Mouse (Mus musculus) kidney, postnatal 0 days (tissue): ENCODE measurements around the gene Ang6. TPM values are rescaled to one million over a fixed set of nuclear protein-coding genes. Genes with fewer than 3 reads are reported as not detected.
"Not testable (repeated sequence)": the region's sequence is repeated elsewhere in the genome, so short reads cannot be mapped to it uniquely, and the experiment has no call there.

Experiments used
- ATAC-seq: fragments of 200-750 bp; cut with Nextera tagmentation; replicated peaks from 2 replicates; pipeline ENCODE4 v1.8.0; 2017; ENCODE audit warnings: low read depth, moderate number of reproducible peaks, moderate TSS enrichment, moderate library complexity; ENCODE audit not compliant: low FRiP score
- DNase-seq: peaks from one replicate; pipeline ENCODE4 v3.0.0-alpha.2; 2016; ENCODE audit warnings: low spot score
- H3K27ac ChIP-seq: fragments of 300-500 bp; sonication (generic); 2 replicates; pipeline ENCODE4 v1.5.1; 2014; ENCODE audit warnings: mild to moderate bottlenecking
- H3K27me3 ChIP-seq: fragments of 300-500 bp; sonication (generic); 2 replicates; pipeline ENCODE4 v1.6.1; 2014; ENCODE audit warnings: low read length, mixed read lengths; ENCODE audit not compliant: insufficient read depth
- H3K36me3 ChIP-seq: fragments of 300-500 bp; sonication (generic); 2 replicates; pipeline ENCODE4 v1.6.1; 2014; ENCODE audit warnings: low read length, mixed read lengths; ENCODE audit not compliant: insufficient read depth
- H3K4me1 ChIP-seq: fragments of 300-500 bp; sonication (generic); replicated peaks from 2 replicates; pipeline ENCODE4 v1.6.1; 2014; ENCODE audit warnings: antibody characterized with exemption, low read length, mixed read lengths; ENCODE audit not compliant: insufficient read depth
- H3K4me2 ChIP-seq: fragments of 300-500 bp; sonication (generic); 2 replicates; pipeline ENCODE4 v1.6.1; 2014; ENCODE audit warnings: mild to moderate bottlenecking, low read length, moderate library complexity, mixed read lengths
- H3K4me3 ChIP-seq: fragments of 300-500 bp; sonication (generic); replicated peaks from 2 replicates; pipeline ENCODE4 v1.5.1; 2014; ENCODE audit warnings: low read depth, low read length
- H3K9ac ChIP-seq: fragments of 300-500 bp; sonication (generic); 2 replicates; pipeline ENCODE4 v1.6.1; 2014; ENCODE audit warnings: low read depth, low read length
- H3K9me3 ChIP-seq: fragments of 300-500 bp; sonication (generic); replicated peaks from 2 replicates; pipeline ENCODE4 v1.6.1; 2016; ENCODE audit warnings: low read length, inconsistent platforms, mixed read lengths
- CTCF ChIP-seq: IDR thresholded peaks from 2 replicates; pipeline ENCODE4 v1.5.1; 2016; ENCODE audit warnings: antibody characterized with exemption, low read depth, mild to moderate bottlenecking, moderate library complexity
- WGBS: fragments of 180-500 bp; shearing (Covaris S2); extraction: QIAGEN DNeasy Blood & Tissue Kit; methylation state at CpG from one replicate; pipeline ENCODE4 v1.1.7; 2014; 5-methylcytosine and 5-hydroxymethylcytosine counted together
- polyA plus RNA-seq: library from polyadenylated mRNA; unstranded; fragments of >200 nt; fragmentation: Nextera tagmentation; extraction: Ambion mirVana; gene quantifications from 2 replicates; pipeline ENCODE4 v1.2.1, GENCODE M21; 2015

Gene Ang6
- polyA plus RNA-seq, 1 experiment from 2014 or later = not detected

DNA sequence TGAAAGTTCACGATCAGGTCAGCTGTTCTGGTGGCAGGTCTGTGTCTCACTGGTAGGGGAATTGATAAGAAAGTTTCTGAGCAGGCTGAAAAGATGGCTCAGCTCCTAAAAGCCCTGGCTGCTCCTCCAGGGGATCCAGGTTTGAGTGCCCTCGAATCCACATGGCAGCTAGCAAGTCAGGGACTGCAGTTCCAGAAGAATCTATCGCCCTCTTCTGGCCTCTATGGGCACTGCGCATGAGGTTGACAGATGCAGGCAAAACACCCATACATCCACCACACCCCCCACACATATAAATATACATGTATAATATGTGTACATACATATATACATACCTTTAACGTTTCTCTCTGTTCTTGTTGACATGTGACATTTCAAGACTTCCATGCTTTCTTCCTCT, 14.7 kb downstream of the Ang6 start:
- H3K27ac ChIP-seq, H3K36me3 ChIP-seq, H3K9me3 ChIP-seq, H3K27me3 ChIP-seq, H3K4me3 ChIP-seq, ATAC-seq, H3K4me1 ChIP-seq, H3K9ac ChIP-seq, H3K4me2 ChIP-seq: not testable (repeated sequence)
- peak; percentile 72 for TF ChIP-seq CTCF
- WGBS = 22% methylated on average over 5 of the region's 5 CpGs
- peak; percentile 59 for DNase-seq

DNA sequence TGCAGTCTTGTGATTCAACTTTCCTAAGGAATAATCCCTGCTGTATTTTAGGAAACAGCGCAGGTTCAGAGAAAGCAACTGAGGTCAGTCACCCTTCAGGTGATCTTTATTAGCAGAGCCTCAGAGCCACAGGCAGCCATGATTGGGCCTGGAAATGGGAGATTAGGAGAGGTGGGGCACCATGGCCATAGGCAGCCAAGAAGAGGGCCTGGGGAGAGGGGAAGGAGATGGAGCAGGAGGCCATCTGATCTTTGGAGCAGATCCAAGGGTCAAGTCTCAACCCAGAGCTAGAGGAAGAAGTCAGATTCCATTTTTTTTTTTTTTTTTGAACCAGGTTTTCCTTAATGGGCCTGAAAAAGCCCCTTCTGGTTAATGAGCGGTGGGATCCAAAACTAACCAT, 15.9 kb downstream of the Ang6 start:
- Histone ChIP-seq H3K4me3 (no peak overlapping the region), H3K27me3 (no peaks in the 10 kb centered on the region), H3K9ac (no peak overlapping the region), H3K4me2 (no peak overlapping the region), H3K9me3 (no peaks in the 10 kb centered on the region), H3K4me1 (no peaks in the 10 kb centered on the region), H3K36me3 (no peaks in the 10 kb centered on the region), H3K27ac (no peak overlapping the region)
- ATAC-seq = no peak
- no peak for DNase-seq
- WGBS = 89% methylated on average over 2 of the region's 2 CpGs
- no peak for TF ChIP-seq CTCF

DNA sequence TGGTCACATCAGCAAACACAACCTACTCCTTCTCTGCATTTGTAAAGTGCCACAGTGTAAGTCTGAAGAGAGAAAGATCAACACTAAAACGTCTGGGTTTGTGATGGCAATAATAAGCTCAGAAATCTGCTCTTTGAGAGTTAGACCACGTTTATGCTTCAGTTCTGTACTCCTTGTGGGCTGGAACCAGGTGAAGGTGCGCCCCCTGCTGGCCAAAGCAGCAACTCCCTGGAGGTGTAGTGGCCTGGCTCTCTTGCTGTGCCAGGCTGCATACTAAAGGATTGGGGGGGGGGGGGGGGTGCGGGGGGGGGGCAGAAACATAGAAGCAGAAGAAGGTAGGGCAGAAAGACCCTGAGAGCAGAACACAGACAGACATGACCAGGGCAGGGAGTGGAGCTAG, 18.2 kb downstream of the Ang6 start:
- Histone ChIP-seq H3K9me3 (no peaks in the 10 kb centered on the region), H3K4me1 (no peaks in the 10 kb centered on the region), H3K9ac (no peak overlapping the region), H3K27me3 (no peaks in the 10 kb centered on the region), H3K4me2 (no peak overlapping the region), H3K27ac (no peak overlapping the region), H3K4me3 (no peak overlapping the region), H3K36me3 (no peaks in the 10 kb centered on the region)
- DNase-seq (peak; percentile 65), ATAC-seq (peak; percentile 82)
- 2% methylated on average over 3 of the region's 4 CpGs for WGBS
- peak; percentile 73 for TF ChIP-seq CTCF

DNA sequence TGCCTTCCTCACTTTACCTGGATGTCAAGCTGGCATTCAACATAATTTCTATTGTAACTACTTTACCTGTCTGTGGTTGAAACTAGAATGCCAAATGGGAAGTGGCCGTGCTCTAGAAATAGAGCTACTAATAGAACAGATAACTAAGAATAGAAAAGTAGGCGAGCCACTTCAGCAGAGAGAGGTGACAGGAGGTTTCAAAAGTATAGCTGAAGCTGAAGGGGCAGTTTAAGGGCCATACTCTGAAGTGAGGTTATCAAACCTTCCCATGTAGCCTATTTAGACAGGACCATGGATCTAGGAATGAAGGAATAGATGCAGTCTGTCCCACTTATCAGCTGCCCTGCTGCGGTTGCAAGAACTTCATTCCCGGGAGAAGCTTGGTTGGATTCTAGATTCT, 18.6 kb downstream of the Ang6 start:
- TF ChIP-seq CTCF = no peak
- Histone ChIP-seq H3K4me2 (no peak overlapping the region), H3K27ac (no peak overlapping the region), H3K4me1 (no peaks in the 10 kb centered on the region), H3K36me3 (no peaks in the 10 kb centered on the region), H3K9me3 (no peaks in the 10 kb centered on the region), H3K4me3 (no peak overlapping the region), H3K27me3 (no peaks in the 10 kb centered on the region), H3K9ac (no peak overlapping the region)
- 65% methylated on average over 4 of the region's 4 CpGs for WGBS
- ATAC-seq (no peak), DNase-seq (no peak)

DNA sequence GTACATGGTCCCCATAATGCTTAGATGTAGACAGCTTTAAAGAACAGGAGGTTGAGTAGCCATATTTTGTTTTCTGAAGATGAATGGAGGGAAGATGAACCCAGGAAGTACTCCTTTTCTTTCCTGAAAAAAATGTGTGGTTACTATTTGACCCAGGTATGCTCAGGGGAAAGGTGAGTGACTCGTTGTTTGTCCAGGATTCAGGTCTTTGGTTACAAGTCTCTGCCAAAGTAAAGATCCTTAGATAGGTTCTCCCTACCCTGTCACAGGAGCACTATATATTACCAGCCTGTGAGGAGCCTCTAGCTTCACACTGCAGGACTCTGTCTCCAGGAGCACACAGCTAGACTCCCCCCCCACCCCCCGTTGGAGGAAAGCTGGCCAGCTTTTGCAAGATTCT, 45.3 kb downstream of the Ang6 start, which contains the start of gene Ang5:
TSS of gene Ang5 (plus strand) at position 301 of the 400 bp plus-strand sequence.
- not testable (repeated sequence) for DNase-seq, H3K4me1 ChIP-seq, H3K36me3 ChIP-seq, H3K27me3 ChIP-seq, H3K4me3 ChIP-seq, H3K9ac ChIP-seq, H3K4me2 ChIP-seq, ATAC-seq, H3K27ac ChIP-seq, H3K9me3 ChIP-seq
- no CpG with 5 or more reads among the region's 2 CpGs for whole genome bisulfite sequencing

DNA sequence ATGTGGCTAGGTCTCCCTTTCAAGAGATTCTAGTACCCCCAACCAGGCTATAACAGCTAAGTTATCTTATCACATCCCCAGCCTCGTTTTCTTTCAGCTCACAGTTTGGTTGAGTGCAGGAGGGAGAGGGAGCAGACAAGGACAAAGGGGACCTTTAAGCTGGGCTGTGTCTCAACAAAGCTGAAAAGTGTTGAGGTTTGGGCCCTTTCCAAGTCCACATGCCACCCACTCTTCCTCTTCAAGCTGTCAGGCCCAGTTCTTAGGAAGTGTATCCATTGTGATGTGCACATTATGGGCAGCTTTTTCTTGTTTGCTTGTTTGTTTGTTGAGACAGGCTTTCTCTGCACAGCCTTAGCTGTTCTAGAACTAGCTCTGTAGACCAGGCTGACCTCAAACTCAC, 47.0 kb downstream of the Ang6 start:
- H3K9me3 ChIP-seq, H3K9ac ChIP-seq, H3K4me1 ChIP-seq, ATAC-seq, H3K36me3 ChIP-seq, H3K4me2 ChIP-seq, DNase-seq, H3K27me3 ChIP-seq, H3K27ac ChIP-seq, H3K4me3 ChIP-seq: not testable (repeated sequence)
- WGBS = no CpG with 5 or more reads among the region's 1 CpGs

DNA sequence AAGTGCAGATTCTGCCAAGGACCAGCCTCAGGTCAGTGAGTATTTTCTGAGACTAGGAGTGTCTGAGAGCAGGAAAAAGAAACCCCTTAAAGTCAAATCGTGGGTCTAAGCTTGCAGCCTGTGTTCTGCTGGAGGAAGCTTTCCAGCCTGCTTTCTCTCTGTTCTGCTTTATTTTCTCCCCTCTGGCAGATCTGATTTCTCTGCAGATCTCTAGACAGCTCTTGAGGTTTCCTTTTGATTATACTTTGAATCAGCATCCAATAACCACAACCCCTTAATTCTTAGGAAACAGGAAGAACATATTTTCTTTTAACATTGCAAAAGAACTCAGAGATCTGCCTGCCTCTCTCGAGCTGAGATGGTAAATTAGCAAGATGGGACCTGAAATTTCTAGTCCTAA, 48.7 kb downstream of the Ang6 start:
- H3K36me3 ChIP-seq, ATAC-seq, H3K9ac ChIP-seq, DNase-seq, H3K27ac ChIP-seq, H3K4me2 ChIP-seq, H3K4me3 ChIP-seq, H3K4me1 ChIP-seq, H3K9me3 ChIP-seq, H3K27me3 ChIP-seq: not testable (repeated sequence)
- WGBS = 44% methylated on average over 1 of the region's 2 CpGs

Other genes with a start within 250 kb of the Ang6 start
- not detected in 2 replicates for gene Gm8180, start 217.5 kb downstream of the Ang6 start, polyA plus RNA-seq
- not detected in 2 replicates for gene Ear1, start 126.8 kb downstream of the Ang6 start, polyA plus RNA-seq
- not detected in 2 replicates for gene Ear10, start 78.7 kb downstream of the Ang6 start, polyA plus RNA-seq
- 16.9 and 17.2 TPM in 2 replicates for gene Gm8113, start 76.9 kb downstream of the Ang6 start, polyA plus RNA-seq
- gene Ang5, start 45.2 kb downstream of the Ang6 start, polyA plus RNA-seq = not detected in 2 replicates
- 0.28 and 0.40 TPM in 2 replicates for gene Ear2, start 100.4 kb upstream of the Ang6 start, polyA plus RNA-seq
- not detected in 2 replicates for gene Gm3327, start 121.6 kb upstream of the Ang6 start, polyA plus RNA-seq
- not detected in 2 replicates for gene Gm8212, start 195.4 kb upstream of the Ang6 start, polyA plus RNA-seq
- gene 4930503E14Rik, start 211.0 kb upstream of the Ang6 start, polyA plus RNA-seq = not detected in 2 replicates